Mouse (Mus musculus): ENCODE results near the gene Cckbr.
A peak's percentile ranks its signal among the peaks of the same experiment; 100 is the strongest.

The Cckbr gene

GRCm38 (mm10) chr7:105425424-105426043 lies at the start of gene Cckbr:
TSS of gene Cckbr (plus strand) at chr7:105425731.
- no peak for DNase-seq

- DNase-seq = no peak
These were observed 45.2 kb upstream of the Cckbr start for GRCm38 (mm10) chr7:105380329-105380728.

- DNase-seq = no peak
These were observed 37.8 kb upstream of the Cckbr start for GRCm38 (mm10) chr7:105387696-105388095.

- no peak for DNase-seq
These were observed 35.3 kb upstream of the Cckbr start for GRCm38 (mm10) chr7:105390236-105390635.

- DNase-seq = no peak
These were observed 30.9 kb upstream of the Cckbr start for GRCm38 (mm10) chr7:105394606-105395005.

- DNase-seq = no peak
These were observed 30.3 kb upstream of the Cckbr start for GRCm38 (mm10) chr7:105395131-105395820.

- DNase-seq = no peak
These were observed 29.4 kb upstream of the Cckbr start for GRCm38 (mm10) chr7:105396126-105396525.

- DNase-seq = no peak
These were observed 26.2 kb upstream of the Cckbr start for GRCm38 (mm10) chr7:105399058-105399934.

GRCm38 (mm10) chr7:105399935-105400624 lies 25.5 kb upstream of the Cckbr start, which contains the start of gene Fam160a2:
TSS of gene Fam160a2 (minus strand) at chr7:105400054.
- peak; percentile 99 for DNase-seq

GRCm38 (mm10) chr7:105404268-105404667 lies 21.3 kb upstream of the Cckbr start, which contains the start of gene Cnga4:
TSS of gene Cnga4 (plus strand) at chr7:105404568.
- DNase-seq = no peak

GRCm38 (mm10) chr7:105406322-105406721 lies 19.2 kb upstream of the Cckbr start:
- no peak for DNase-seq

- DNase-seq = peak; percentile 69
These were observed 13.5 kb upstream of the Cckbr start for GRCm38 (mm10) chr7:105411874-105412632.

- peak; percentile 45 for DNase-seq
These were observed 11.1 kb upstream of the Cckbr start for GRCm38 (mm10) chr7:105414385-105414784.

- DNase-seq = no peak
These were observed 9.0 kb upstream of the Cckbr start for GRCm38 (mm10) chr7:105416529-105416928.

- no peak for DNase-seq
These were observed 7.4 kb upstream of the Cckbr start for GRCm38 (mm10) chr7:105418106-105418505.

- no peak for DNase-seq
These were observed 4.6 kb upstream of the Cckbr start for GRCm38 (mm10) chr7:105420903-105421302.

GRCm38 (mm10) chr7:105424368-105424767 lies 1.2 kb upstream of the Cckbr start:
- DNase-seq = no peak

- no peak for DNase-seq
These were observed 520 bp downstream of the Cckbr start for GRCm38 (mm10) chr7:105426051-105426450.

GRCm38 (mm10) chr7:105432058-105432457 lies 6.5 kb downstream of the Cckbr start:
- DNase-seq = no peak

- DNase-seq = no peak
These were observed 8.3 kb downstream of the Cckbr start for GRCm38 (mm10) chr7:105433859-105434258.

- no peak for DNase-seq
These were observed 9.3 kb downstream of the Cckbr start for GRCm38 (mm10) chr7:105434798-105435197.

Measured in layer of hippocampus, adult 9-11 months (tissue).